Mouse (Mus musculus): ENCODE data around the gene Gmeb1.
"Not testable (repeated sequence)": the region's sequence is repeated elsewhere in the genome, so short reads cannot be mapped to it uniquely, and the experiment has no call there.

DNA sequence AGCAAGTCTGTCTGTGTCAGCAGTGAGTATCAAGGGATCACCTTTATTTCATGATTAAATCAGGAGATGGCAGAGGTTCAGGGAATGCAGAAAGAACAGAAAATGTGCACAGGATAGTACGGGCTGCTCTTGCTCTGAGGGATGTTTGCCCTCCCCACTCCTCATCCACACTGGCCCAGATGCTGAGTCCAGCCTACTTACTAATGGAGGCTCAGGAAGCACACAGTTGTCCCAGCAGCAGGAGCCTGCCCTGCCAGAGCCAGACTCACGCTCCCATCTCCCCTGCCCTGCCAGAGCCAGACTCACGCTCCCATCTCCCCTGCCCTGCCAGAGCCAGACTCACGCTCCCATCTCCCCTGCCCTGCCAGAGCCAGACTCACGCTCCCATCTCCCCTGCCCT is 27.4 kb upstream of the Gmeb1 start:
- not testable (repeated sequence) for TF ChIP-seq CTCF, EP300 (IDR thresholded peaks at IDR 0.05)
